Mouse (Mus musculus): ENCODE results near the gene Col25a1. TPM values are rescaled to one million over a fixed set of nuclear protein-coding genes. Genes with fewer than 3 reads are reported as not detected.

Gene Col25a1
- polyA plus RNA-seq, 1 experiment, result 0.15 TPM

DNA sequence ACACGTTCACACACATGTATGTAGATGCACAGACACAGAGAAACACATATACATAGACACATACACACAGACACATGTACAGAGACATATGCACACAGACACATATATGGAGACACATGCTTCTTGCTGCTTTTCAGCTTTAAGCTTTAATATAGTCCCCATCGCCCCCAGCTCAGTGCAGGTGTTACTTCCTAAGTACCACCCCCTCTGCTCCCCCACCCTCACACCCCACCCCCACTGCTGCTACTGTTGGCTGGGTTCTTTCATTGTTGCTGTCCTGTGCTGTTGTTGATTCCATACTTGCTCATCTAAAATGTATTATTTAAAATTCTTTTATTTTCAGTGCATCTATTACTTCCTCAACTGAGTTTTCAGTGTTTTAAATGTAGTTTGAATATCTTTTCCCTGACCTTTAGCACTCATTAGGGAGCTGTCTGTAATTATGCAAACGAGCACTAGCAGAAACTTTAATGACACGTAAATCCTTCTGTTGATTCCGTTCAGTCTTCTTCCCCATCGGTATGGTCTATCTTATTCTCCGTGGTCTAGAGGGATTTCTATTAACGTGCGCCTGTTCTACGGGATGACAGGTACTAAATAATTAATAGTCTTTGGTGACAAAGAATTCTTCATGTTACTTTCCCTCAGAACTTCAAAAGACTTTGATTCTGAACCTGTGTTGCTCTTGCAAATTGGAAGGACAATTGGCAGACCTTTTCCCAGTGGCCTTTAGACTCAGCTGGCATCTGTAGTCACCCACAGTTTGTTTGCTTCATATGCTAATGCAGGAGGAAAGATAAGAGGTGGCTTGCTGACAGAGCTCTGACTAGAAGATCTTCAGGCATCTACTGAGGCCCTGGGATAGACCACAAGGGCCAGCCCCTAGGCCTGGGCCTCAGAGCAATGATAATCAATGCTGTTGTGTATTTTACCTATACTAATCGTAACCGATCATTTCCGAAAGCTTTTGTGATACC lies 196.0 kb downstream of the Col25a1 start:
- DNase-seq (ENCODE audit: low read depth), result no peak

DNA sequence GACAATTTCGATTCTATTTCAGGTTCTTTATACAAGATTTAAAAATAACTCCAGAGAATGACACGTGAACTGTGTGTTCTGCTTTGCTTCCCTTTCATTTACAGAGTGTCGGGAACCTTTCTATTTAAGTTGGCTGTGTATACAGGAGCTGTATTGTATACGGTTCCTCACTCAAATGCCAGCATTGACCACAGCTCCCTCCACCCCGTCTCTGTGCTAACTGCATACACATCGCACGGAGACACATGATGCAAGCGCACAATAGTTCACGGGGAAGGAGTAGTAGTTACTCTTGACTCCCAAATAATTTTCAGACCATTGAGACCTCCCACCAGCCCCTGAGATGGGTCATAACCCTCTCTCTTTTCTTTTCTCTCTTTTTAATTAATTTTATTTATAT lies 197.6 kb downstream of the Col25a1 start:
- no peak for DNase-seq (ENCODE audit: low read depth)

DNA sequence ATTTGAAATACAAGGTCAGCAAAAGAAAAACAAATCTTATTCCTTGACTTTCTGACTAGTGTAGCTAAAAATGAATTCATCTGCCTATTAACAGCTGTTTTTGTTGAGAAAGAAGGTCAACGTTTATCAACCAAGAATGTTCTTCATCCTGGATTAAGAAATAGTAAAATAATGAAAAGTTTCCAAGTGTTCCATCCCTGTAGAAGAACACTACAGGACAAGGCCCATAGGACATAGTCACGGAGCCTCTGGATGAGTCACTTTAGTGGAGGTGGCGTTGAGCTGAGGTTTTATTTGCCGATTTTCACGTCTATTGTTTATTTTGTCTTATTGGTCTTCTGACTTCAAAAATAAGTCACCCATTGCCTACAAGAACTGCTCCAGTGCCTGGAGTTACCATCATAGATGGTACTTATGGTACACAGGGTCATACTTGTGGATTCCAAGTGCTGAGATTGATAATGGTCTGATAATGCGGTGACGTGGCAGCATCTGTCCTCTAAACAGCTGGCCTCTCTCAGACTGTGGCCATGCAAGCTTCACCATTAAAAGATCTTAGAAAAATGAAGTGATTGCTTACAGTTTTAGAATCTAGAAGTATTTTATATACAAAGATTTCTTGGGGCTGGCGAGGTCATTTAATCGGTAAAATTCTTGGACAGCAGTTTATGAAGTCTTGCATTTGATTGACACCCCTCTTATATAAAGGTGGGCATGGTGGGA lies 198.7 kb downstream of the Col25a1 start:
- DNase-seq (ENCODE audit: low read depth), result no peak

DNA sequence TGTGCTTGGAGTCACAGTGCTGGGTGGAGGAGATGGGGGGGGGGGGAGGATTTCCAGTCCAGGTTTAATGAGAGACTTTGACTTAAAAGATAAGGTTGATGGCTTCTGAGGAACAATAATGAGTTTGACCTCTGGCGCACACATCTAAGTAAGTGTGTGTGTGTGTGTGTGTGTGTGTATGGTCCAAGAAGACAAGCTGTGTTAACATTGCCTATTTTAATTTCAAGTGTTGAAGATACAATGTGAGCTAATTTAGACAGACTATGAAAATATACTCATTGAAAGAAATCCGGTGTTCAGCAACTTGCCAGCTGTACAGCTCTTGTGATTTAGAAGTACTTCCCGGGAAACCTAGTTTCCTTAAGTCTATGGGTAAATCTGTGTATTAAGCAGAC lies 199.3 kb downstream of the Col25a1 start:
- no peak for DNase-seq (ENCODE audit: low read depth)

DNA sequence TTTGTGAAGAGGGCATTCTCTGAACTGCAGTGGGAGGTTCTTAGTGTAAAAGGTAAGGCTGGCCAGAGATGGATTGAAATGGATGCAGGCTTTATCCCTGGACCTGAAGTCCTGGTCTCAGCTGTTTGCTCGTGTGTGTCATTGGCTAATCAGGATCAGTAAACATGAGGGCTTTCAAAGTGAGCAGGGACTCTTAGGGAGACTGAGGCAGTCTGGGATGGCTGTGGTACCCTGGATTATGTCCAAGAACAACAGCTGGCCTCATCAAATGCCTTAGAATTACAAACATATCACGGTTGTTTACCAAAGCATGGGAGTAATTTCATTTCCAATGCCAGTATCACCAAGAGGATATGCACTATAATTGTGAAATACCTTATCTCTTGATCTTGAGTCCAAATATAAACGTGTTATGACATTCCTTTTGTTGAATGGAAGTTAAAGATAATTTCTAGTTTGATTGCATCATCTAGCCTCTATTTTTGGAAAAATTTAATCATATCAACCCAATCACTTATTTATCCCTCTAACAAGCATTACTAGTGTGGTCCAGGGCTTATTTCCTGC lies 201.1 kb downstream of the Col25a1 start:
- no peak for DNase-seq (ENCODE audit: low read depth)

DNA sequence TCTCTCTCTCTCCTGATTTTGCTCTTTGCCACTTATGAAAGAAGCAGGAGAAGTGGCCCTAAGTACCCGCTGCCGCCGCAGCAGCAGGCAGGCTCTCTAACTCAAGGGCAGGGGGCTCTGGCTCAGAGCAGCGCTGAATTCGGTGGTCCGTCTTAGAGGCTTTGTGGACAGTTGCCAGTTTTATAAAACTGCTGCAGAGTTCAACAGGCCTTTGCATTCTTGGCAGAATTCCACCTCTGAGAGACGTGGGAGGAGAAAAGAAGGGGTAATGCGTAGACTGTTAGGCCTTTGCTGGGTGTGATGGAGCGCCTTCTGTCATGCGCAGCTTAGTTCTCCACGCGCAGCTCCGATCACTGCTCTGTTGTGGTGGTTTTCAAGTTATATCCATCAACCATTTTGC lies 206.6 kb downstream of the Col25a1 start:
- no peak for DNase-seq (ENCODE audit: low read depth)

DNA sequence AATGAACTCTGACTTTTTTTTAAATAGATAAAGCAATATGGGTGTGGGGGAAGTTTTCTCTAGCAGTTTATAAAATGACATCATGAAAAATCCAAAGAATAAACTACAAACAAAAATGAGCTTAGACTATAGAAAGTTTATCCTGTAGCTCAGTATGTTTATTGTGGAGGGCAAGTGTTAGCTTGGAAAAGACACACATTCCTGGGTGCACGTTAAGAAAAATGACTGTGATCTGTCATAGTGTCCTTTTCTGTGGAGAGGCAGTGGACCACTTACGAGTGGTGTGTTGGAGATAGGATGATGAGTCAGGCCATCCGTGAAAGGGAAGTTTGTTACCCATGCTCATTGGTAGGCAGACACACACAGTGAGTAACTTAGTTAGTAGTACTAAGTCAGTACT lies 207.1 kb downstream of the Col25a1 start:
- DNase-seq (ENCODE audit: low read depth), result no peak

DNA sequence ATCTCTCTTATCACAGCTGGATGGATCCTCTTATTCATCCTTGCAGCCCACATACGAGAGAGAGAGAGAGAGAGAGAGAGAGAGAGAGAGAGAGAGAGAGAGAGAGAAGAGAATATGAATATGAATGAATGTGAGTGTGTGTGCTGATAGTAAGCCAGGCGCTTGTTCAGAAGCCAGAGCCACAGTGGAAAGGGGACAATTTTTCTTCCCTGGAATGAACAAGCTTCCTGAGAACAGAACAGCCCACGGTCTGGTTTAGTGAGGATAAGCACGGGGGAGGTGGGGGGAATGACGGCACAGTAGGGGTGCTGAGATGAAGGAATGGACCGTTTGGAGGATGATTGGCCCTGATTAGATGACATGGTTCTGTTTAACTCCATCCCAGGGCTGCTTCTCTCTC lies 218.9 kb downstream of the Col25a1 start:
- no peak for DNase-seq (ENCODE audit: low read depth)

DNA sequence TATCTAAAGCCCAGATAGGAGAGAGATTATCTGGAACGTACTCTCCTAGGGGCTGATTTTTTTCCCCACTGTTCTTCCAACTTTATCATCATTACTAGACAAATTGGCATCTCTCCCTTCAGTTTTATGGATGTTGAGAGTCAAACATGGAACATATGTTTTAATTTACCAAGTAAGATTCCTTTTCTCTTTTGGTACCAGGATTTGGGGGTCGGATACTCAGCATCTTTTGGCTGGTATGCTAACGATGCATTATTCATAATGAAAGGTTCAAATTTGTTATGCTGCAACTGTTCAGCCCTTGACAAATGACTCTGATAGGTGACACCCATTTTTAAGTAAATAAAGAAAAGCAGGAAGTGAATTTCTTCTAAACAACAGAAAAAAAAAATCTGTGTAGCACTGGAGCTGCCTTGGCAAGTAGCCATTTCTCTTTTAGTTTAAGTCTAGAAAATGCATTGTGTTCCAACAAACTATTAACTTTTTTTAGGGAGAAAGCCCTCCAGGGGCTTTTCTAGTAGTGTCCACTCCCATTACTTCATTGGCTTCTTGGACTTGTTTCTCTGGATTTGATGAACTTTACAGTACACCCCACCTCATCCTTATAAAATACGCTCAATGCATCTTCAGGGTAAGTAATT lies 223.2 kb downstream of the Col25a1 start:
- DNase-seq (ENCODE audit: low read depth), result no peak

DNA sequence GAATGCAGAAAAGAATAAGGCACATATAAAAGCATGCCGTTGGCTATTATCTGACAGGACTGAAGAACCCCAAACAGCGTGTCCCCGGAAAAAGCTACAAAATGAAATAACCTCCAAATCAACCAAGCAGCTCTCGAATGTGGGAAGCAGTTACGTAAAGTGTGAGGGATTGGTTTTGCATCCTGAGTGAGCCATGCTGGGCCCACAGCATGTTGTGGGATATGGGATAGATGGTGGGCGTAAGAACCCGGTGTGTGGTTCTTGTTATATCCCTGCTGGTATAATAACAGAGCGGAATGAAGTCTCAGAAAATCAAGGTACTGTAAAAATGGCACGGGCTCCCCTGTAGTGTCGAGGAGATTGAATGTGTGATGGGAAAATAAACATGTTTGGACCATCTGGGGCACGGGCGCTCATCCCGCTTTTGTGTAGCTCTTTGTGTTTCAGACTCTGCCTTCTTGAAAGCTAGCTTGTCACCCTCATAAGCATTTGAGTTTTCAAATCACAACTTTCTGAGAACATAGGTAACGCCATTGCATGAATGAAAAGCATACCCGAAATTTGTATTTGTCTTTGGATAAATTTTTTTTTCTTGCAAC lies 225.4 kb downstream of the Col25a1 start:
- DNase-seq (ENCODE audit: low read depth), result no peak

DNA sequence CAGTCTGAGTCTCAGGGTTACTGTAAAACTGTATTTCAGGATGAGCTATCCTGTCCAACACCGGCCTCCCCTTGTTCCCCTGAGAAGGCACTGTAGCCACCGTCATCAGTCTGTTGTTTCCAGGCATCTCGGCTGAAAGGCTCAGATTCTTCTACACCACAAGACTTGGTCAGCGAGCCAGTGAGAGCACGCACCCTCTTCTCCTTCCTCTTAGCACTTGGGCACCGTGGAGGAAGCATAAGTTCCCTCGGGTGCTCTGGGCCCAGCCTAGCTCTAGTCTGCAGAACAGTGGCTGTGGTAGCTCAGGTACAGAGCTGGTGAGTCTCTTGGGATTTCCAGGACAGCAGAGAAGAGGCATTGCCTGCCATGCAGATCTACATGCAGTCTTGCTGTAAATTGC lies 229.5 kb downstream of the Col25a1 start:
- no peak for DNase-seq (ENCODE audit: low read depth)

DNA sequence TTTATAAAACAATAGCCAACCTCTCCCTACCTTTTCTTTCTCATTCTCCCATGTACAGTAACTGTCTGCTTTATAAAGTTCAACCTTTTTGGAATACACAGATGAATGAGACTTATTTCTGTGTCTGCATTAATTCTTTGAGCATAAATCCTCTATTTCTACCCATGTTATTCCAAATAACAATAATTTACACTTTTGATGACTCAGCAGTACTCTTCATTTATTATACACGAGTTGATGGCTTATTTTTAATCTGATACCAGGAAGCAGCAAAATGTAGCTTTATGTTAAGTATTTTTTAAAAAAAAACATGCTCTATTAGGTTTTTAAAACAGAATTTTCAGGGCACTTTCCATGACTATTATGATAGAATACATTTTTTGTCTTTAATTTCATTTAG lies 230.6 kb downstream of the Col25a1 start:
- no peak for DNase-seq (ENCODE audit: low read depth)

DNA sequence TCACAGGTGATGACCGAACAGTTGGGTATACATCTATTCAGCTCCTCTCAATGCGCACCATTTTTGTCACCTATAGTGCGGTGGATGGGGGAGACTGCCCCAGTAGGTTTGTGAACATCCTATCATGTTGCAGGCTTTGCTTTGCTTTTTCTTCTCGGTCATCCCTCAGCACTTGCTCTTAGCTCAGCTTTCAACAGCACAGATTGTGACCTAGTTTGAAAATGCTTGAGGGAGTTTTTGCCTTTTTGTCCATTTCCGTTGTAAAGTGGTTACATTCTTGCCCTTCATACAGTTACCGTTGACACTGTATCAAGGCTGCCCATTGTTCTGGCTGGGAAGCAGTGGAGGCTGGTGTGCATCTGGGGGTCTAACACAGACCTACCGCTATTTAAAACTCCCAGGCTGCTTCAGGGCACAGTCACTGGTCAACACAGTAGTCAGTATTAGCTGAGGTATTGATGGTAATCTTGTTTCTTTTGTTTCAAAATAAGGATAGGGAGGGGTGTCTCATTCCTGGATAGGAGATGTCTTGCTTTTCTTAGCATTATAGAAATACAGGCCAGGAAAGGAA lies 231.6 kb downstream of the Col25a1 start:
- DNase-seq (ENCODE audit: low read depth), result no peak

DNA sequence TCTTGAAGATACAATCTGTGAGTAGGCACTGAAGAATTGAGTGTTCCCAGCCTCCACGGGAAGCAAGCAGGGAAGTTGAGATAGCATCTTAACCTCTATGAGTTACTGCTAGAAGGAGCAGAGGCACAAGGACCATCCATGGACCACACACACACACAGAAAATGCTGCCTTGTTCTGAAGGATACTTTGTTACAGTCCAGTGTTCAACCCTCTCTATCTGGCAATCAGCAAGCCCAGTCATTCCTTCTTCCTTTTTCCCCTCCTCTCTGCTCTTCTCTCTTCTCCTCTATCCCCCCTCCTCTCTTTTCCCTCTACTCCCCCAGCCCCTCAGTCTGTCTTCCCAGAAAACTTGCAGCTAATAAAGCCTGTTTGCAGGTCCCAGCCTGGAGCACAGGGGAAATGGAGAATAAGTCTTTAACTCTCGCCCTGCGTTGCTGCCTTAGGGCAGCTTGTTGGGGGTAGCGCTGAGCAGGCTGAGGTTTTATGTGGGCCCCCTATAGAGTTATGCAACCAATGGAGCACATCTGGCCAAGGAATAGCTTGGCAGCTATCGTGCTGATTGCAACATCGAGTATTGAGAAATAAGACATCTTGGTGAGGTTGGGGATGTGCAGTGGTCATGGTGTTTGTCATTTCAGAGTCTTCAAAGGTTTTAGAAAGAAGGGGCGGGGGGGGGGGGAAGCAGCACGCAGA lies 235.8 kb downstream of the Col25a1 start:
- no peak for DNase-seq (ENCODE audit: low read depth)

DNA sequence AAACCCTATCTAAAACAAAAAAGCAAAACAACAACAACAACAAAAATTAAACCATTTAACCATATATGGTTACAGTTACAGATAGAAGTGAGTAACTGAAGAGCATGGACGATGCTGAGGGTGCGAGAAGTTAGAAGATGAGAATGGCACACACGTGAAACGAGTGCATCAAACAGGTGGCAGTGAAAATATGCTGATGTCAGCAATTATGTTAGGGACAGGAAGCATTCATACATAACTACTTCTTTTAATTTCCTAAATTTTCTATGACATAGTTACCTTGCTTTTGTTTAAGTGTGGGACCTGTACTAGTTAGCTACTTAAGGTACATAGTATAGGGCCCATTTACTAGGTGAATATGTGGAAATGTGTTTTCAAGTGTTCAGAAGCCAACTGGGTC lies 237.1 kb downstream of the Col25a1 start:
- no peak for DNase-seq (ENCODE audit: low read depth)

DNA sequence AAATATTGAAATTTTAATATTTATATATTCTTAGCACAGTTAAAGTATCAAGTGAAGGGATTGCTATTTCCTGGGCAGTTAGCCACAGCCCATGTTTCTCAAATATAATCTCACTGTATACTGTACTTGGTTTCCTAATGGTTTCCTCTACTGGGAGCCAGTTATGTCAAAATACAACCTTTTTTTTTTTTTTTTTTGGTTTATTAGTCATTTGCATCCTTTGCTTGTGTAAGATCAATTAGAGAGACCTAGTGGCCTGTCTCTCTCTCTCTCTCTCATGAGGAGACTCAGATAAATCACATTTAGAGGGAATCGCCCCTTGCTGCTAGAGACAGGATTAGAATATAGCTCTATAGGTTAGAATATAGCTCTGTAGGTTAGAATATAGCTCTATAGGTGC lies 237.8 kb downstream of the Col25a1 start:
- DNase-seq (ENCODE audit: low read depth), result no peak

DNA sequence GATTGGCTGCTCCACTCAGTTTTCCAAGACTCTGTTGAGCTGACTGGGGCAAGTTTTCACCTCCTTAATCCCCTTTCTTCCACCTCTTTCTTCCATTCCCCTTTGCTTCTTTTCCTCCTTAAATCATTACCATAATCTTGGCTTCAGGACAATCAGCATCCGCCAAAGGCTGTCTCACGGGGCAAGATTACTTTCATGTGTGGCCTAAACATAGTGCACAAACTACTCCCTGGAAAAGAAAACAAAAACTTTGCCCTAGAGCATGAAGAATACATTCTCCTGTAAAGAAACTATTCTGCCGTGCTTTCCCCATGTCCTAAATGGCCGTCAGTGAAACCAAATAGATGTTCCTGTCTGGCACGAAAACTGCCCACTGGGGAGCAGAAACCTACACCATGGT lies 238.9 kb downstream of the Col25a1 start:
- no peak for DNase-seq (ENCODE audit: low read depth)

DNA sequence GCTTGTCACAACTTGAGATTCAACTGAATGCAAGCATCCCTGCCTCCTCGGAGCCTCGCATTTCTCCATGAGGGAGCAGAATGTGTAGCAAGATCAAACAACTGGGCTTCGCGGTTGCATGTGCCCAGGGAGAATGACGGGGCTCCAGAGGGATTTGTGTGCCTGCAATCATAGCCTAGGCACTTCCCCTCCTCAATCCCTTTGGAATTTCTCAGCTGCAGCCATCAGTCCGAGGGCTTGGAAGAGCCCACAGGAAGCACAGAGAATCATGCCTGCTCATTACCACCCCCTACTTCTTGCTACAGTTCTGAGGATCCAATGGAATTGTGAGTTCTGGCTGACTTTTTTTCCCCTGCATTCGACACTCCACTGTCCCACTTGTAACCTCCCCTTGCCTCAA lies 241.8 kb downstream of the Col25a1 start:
- DNase-seq (ENCODE audit: low read depth), result no peak

DNA sequence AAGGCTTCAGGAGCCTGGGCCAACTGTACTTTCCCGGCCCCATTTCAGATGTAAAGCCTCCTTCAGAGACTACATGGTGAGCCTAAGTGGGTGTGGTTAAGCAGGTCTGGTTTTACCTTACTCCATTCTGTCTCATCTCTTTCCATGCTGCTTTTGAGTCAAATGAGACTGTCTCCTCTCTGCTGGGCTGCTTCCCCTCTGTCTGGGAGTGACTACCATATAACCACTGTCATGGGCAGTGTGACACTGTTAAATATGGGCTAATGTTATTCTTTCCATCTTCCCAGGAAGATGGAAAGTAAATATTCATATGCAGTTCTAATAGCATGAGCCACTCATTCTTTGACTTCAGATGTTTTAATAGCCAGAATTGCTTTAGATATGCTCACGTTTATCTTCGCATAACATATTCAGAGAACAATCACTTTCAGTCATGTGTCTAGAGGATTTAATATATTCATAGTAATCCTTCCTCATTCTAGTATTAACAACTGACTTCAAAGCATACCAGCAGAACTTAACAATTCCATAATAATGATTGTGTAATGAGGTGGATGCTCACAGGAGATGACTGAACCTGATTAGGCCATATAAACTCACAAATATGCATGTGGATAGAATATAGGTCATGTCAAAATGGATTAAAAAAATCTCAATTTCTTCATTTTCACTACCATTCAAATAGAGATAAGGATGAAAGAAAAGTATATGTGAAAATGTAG lies 243.5 kb downstream of the Col25a1 start:
- no peak for DNase-seq (ENCODE audit: low read depth)

DNA sequence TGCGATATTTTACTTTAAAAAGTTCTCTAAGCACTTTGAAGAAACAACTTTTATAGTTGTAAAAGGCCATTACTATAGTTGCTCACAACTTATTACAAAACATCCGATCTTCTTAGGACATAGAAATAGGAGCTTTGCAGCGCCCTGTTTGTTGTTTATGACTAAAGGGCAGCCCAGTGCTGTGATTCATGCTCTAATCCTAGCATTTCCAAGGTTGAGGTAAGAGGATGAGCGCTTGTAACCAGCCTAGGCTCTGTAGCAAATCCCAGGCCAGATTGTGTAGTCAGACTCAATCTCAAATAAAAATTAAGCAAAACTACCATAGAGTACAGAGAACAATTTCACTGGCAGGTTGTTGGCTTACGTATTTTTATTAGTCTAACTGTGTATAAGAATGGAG lies 246.5 kb downstream of the Col25a1 start:
- DNase-seq (ENCODE audit: low read depth), result no peak
